Mouse (Mus musculus) embryonic facial prominence, embryonic 14.5 days (tissue): ENCODE data around the gene Tas2r124. TPM values are rescaled to one million over a fixed set of nuclear protein-coding genes. Genes with fewer than 3 reads are reported as not detected.

Experiments used
- ATAC-seq: fragments of 200-750 bp; cut with Nextera tagmentation; 2 replicates; pipeline ENCODE4 v1.8.0; 2017; ENCODE audit warnings: low read depth, moderate number of reproducible peaks, moderate TSS enrichment
- DNase-seq: peaks from one replicate; pipeline ENCODE4 v3.0.0-alpha.2; 2015; ENCODE audit warnings: low spot score
- H3K27ac ChIP-seq: fragments of 300-500 bp; sonication (generic); replicated peaks from 2 replicates; pipeline ENCODE4 v1.5.1; 2014; ENCODE audit warnings: low read depth, mild to moderate bottlenecking, low read length, moderate library complexity
- H3K27me3 ChIP-seq: fragments of 300-500 bp; sonication (generic); replicated peaks from 2 replicates; pipeline ENCODE4 v1.6.1; 2014; ENCODE audit warnings: low read length; ENCODE audit not compliant: control insufficient read depth, insufficient read depth
- H3K36me3 ChIP-seq: fragments of 300-500 bp; sonication (generic); 2 replicates; pipeline ENCODE4 v1.6.1; 2014; ENCODE audit warnings: low read length, mixed read lengths; ENCODE audit not compliant: control insufficient read depth, insufficient read depth
- H3K4me1 ChIP-seq: fragments of 300-500 bp; sonication (generic); 2 replicates; pipeline ENCODE4 v1.6.1; 2014; ENCODE audit warnings: antibody characterized with exemption, low read length; ENCODE audit not compliant: control insufficient read depth, insufficient read depth
- H3K4me2 ChIP-seq: fragments of 300-500 bp; sonication (generic); 2 replicates; pipeline ENCODE4 v1.6.1; 2014; ENCODE audit warnings: low read depth, mild to moderate bottlenecking, low read length, moderate library complexity, mixed read lengths
- H3K4me3 ChIP-seq: fragments of 300-500 bp; sonication (generic); 2 replicates; pipeline ENCODE4 v1.5.1; 2014; ENCODE audit warnings: low read depth, mild to moderate bottlenecking, low read length
- H3K9ac ChIP-seq: fragments of 300-500 bp; sonication (generic); 2 replicates; pipeline ENCODE4 v1.6.1; 2014; ENCODE audit warnings: low read depth, mild to moderate bottlenecking, low read length, moderate library complexity, mixed read lengths
- H3K9me3 ChIP-seq: fragments of 300-500 bp; sonication (generic); 2 replicates; pipeline ENCODE4 v1.6.1; 2016; ENCODE audit warnings: low read length; ENCODE audit not compliant: control insufficient read depth
- WGBS: fragments of 180-500 bp; shearing (Covaris S2); extraction: QIAGEN DNeasy Blood & Tissue Kit; methylation state at CpG from one replicate; pipeline ENCODE4 v1.1.7; 2014; 5-methylcytosine and 5-hydroxymethylcytosine counted together
- polyA plus RNA-seq: library from polyadenylated mRNA; unstranded; fragments of >200 nt; fragmentation: Nextera tagmentation; extraction: Ambion mirVana; gene quantifications from 2 replicates; pipeline ENCODE4 v1.2.1, GENCODE M21; 2014

Tas2r124 gene
- polyA plus RNA-seq: not detected in 2 replicates

GRCm38 (mm10) chr6:132754430-132754829 is at the start of gene Tas2r124:
Gene Tas2r124, plus strand, starts transcription at chr6:132754730.
- ATAC-seq (no peak), DNase-seq (no peak)
- Histone ChIP-seq H3K27me3 (no peaks in the 10 kb centered on the region), H3K9ac (no peak within 1 kb of the TSS), H3K4me3 (no peak within 1 kb of the TSS), H3K4me2 (no peak within 1 kb of the TSS), H3K9me3 (no peaks in the 10 kb centered on the region), H3K27ac (no peak within 1 kb of the TSS), H3K4me1 (no peaks in the 10 kb centered on the region), H3K36me3 (no peaks in the 10 kb centered on the region)
- WGBS: 89% methylated on average over 1 of the region's 1 CpGs

- H3K27ac ChIP-seq: no peak within 1 kb of the TSS
- no peak within 1 kb of the TSS for H3K4me3 ChIP-seq
- DNase-seq (no peak), ATAC-seq (no peak)
- H3K9me3 ChIP-seq: no peaks in the 10 kb centered on the region
- H3K36me3 ChIP-seq: no peaks in the 10 kb centered on the region
- 83% methylated on average over 3 of the region's 3 CpGs for WGBS
- H3K4me1 ChIP-seq: no peaks in the 10 kb centered on the region
- no peaks in the 10 kb centered on the region for H3K27me3 ChIP-seq
- H3K4me2 ChIP-seq: no peak within 1 kb of the TSS
- no peak within 1 kb of the TSS for H3K9ac ChIP-seq
Measured at GRCm38 (mm10) chr6:132711828-132712227, 42.7 kb upstream of the Tas2r124 start, which contains the start of gene Tas2r122. Gene Tas2r122, minus strand, starts transcription at chr6:132711928.

- no peak for ATAC-seq
- H3K27ac ChIP-seq: no peak within 1 kb of the TSS
- no peaks in the 10 kb centered on the region for H3K9me3 ChIP-seq
- 66% methylated on average over 2 of the region's 2 CpGs for WGBS
- no peaks in the 10 kb centered on the region for H3K27me3 ChIP-seq
- no peaks in the 10 kb centered on the region for H3K4me1 ChIP-seq
- H3K4me2 ChIP-seq: no peak within 1 kb of the TSS
- H3K4me3 ChIP-seq: no peak within 1 kb of the TSS
- H3K9ac ChIP-seq: no peak within 1 kb of the TSS
- H3K36me3 ChIP-seq: no peaks in the 10 kb centered on the region
- no peak for DNase-seq
Measured at GRCm38 (mm10) chr6:132737935-132738334, 16.6 kb upstream of the Tas2r124 start, which contains the start of gene Tas2r115. Gene Tas2r115, minus strand, starts transcription at chr6:132738035.

- Histone ChIP-seq H3K9me3 (no peaks in the 10 kb centered on the region), H3K9ac (no peak overlapping the region), H3K27me3 (no peaks in the 10 kb centered on the region), H3K4me1 (no peaks in the 10 kb centered on the region), H3K4me2 (no peak overlapping the region), H3K4me3 (no peak overlapping the region), H3K27ac (no peak overlapping the region), H3K36me3 (no peaks in the 10 kb centered on the region)
- no peak for ATAC-seq
- no peak for DNase-seq
- 84% methylated on average over 2 of the region's 2 CpGs for WGBS
Measured at GRCm38 (mm10) chr6:132750206-132750605, 4.3 kb upstream of the Tas2r124 start.

- H3K9ac ChIP-seq: no peak within 1 kb of the TSS
- no peak for DNase-seq
- H3K4me1 ChIP-seq: no peaks in the 10 kb centered on the region
- WGBS: 86% methylated on average over 2 of the region's 2 CpGs
- no peaks in the 10 kb centered on the region for H3K36me3 ChIP-seq
- H3K27ac ChIP-seq: no peak within 1 kb of the TSS
- no peak for ATAC-seq
- H3K27me3 ChIP-seq: no peaks in the 10 kb centered on the region
- no peak within 1 kb of the TSS for H3K4me2 ChIP-seq
- no peaks in the 10 kb centered on the region for H3K9me3 ChIP-seq
- no peak within 1 kb of the TSS for H3K4me3 ChIP-seq
Measured at GRCm38 (mm10) chr6:132761831-132762230, 7.3 kb downstream of the Tas2r124 start, which contains the start of gene Tas2r102. Gene Tas2r102, plus strand, starts transcription at chr6:132762131.

- Histone ChIP-seq H3K9me3 (no peaks in the 10 kb centered on the region), H3K27me3 (no peaks in the 10 kb centered on the region), H3K4me2 (no peak within 1 kb of the TSS), H3K4me3 (no peak within 1 kb of the TSS), H3K27ac (no peak within 1 kb of the TSS), H3K4me1 (no peaks in the 10 kb centered on the region), H3K9ac (no peak within 1 kb of the TSS), H3K36me3 (no peaks in the 10 kb centered on the region)
- DNase-seq (no peak), ATAC-seq (no peak)
Measured at GRCm38 (mm10) chr6:132778062-132778461, 23.5 kb downstream of the Tas2r124 start, which contains the start of gene Tas2r136. Gene Tas2r136, minus strand, starts transcription at chr6:132778162.

- no peaks in the 10 kb centered on the region for H3K4me1 ChIP-seq
- no peak overlapping the region for H3K4me2 ChIP-seq
- 22% methylated on average over 1 of the region's 1 CpGs for WGBS
- H3K27me3 ChIP-seq: no peaks in the 10 kb centered on the region
- no peak overlapping the region for H3K27ac ChIP-seq
- no peak overlapping the region for H3K9ac ChIP-seq
- no peak for ATAC-seq
- H3K36me3 ChIP-seq: no peaks in the 10 kb centered on the region
- DNase-seq: peak; percentile 0
- peaks cover 12% of the 10 kb centered on the region; the same call in 1 of the 2 replicates for H3K9me3 ChIP-seq
- no peak overlapping the region for H3K4me3 ChIP-seq
Measured at GRCm38 (mm10) chr6:132795393-132795792, 40.9 kb downstream of the Tas2r124 start.

- no peak within 1 kb of the TSS for H3K9ac ChIP-seq
- DNase-seq (no peak), ATAC-seq (no peak)
- no peak within 1 kb of the TSS for H3K4me2 ChIP-seq
- H3K36me3 ChIP-seq: no peaks in the 10 kb centered on the region
- WGBS: 84% methylated on average over 1 of the region's 1 CpGs
- H3K4me1 ChIP-seq: no peaks in the 10 kb centered on the region
- no peaks in the 10 kb centered on the region for H3K27me3 ChIP-seq
- no peaks in the 10 kb centered on the region for H3K9me3 ChIP-seq
- H3K27ac ChIP-seq: no peak within 1 kb of the TSS
- no peak within 1 kb of the TSS for H3K4me3 ChIP-seq
Measured at GRCm38 (mm10) chr6:132802518-132802917, 48.0 kb downstream of the Tas2r124 start, which contains the start of gene Tas2r117. Gene Tas2r117, plus strand, starts transcription at chr6:132802818.
